Mouse (Mus musculus) lung, embryonic 15.5 days (tissue): Measurements from ENCODE around the gene Spag17. TPM values are rescaled to one million over a fixed set of nuclear protein-coding genes. Genes with fewer than 3 reads are reported as not detected.
"Not testable (repeated sequence)": the region's sequence is repeated elsewhere in the genome, so short reads cannot be mapped to it uniquely, and the experiment has no call there.

ENCODE experiments used
- ATAC-seq: fragments of 200-750 bp; cut with Nextera tagmentation; 2 replicates; pipeline ENCODE4 v1.8.0; 2017; ENCODE audit warnings: moderate number of reproducible peaks, borderline replicate concordance; ENCODE audit not compliant: low FRiP score, low TSS enrichment; ENCODE audit errors: extremely low read depth
- H3K27ac ChIP-seq: fragments of 300-500 bp; sonication (generic); 2 replicates; pipeline ENCODE4 v1.5.1; 2015; ENCODE audit warnings: moderate library complexity, mild to moderate bottlenecking, inconsistent platforms
- H3K27me3 ChIP-seq: fragments of 300-500 bp; sonication (generic); 2 replicates; pipeline ENCODE4 v1.6.1; 2015; ENCODE audit warnings: inconsistent platforms
- H3K36me3 ChIP-seq: fragments of 300-500 bp; sonication (generic); 2 replicates; pipeline ENCODE4 v1.6.1; 2015; ENCODE audit warnings: inconsistent platforms
- H3K4me1 ChIP-seq: fragments of 300-500 bp; sonication (generic); 2 replicates; pipeline ENCODE4 v1.6.1; 2015; ENCODE audit warnings: inconsistent platforms
- H3K4me2 ChIP-seq: fragments of 300-500 bp; sonication (generic); 2 replicates; pipeline ENCODE4 v1.6.1; 2015; ENCODE audit warnings: inconsistent platforms, mild to moderate bottlenecking, moderate library complexity
- H3K4me3 ChIP-seq: fragments of 300-500 bp; sonication (generic); 2 replicates; pipeline ENCODE4 v1.5.1; 2015; ENCODE audit warnings: mild to moderate bottlenecking, inconsistent platforms
- H3K9ac ChIP-seq: fragments of 300-500 bp; sonication (generic); 2 replicates; pipeline ENCODE4 v1.6.1; 2015; ENCODE audit warnings: inconsistent platforms
- H3K9me3 ChIP-seq: fragments of 300-500 bp; sonication (generic); 2 replicates; pipeline ENCODE4 v1.6.1; 2016; ENCODE audit warnings: inconsistent platforms
- WGBS: fragments of 180-500 bp; shearing (Covaris S2); methylation state at CpG from one replicate; pipeline ENCODE4 v1.1.7; 2015; 5-methylcytosine and 5-hydroxymethylcytosine counted together
- polyA plus RNA-seq: library from polyadenylated mRNA; unstranded; fragments of >200 nt; fragmentation: Nextera tagmentation; extraction: Ambion mirVana; gene quantifications from 2 replicates; pipeline ENCODE4 v1.2.1, GENCODE M21; 2015

Spag17 gene
- 3.0 and 4.0 TPM in 2 replicates for polyA plus RNA-seq

DNA sequence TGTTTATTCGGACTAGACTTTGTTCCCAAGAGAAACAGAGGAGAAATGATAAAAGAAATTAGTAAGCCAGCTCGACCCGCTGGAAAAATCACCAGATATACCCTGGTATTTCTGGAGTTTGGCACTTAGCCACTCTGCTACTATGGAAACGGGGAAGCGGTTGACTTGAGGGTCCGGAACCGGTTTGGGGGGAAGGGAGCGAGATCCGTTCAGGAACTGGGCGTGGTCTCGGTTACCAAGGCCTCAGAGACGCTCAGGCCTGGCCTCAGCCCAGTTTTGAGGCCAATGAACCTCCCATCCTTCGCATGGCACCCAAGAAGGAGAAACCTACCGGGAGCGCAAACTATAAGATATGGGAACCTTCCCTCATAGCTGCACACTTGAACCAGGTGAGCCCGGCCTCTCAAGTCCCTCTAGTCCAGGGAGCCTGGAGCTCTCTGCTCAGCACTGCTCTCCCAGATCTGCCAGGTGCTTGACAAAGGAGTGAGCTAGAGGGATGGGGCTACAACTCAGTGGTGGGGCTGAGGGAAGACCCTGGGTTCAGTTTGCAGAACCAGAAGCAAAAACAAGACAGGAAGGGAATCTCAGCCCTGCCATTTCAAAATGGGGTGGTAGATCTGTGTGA lies at the start of gene Spag17:
Gene Spag17 (plus strand): TSS at position 220 of the 625 bp plus-strand sequence.
- H3K4me1 ChIP-seq: peaks cover 14% of the 10 kb centered on the region; the same call in 1 of the 2 replicates
- ATAC-seq: peak; percentile 88
- WGBS: 18% methylated on average over 16 of the region's 16 CpGs
- no peak within 1 kb of the TSS for H3K9ac ChIP-seq
- no peaks in the 10 kb centered on the region for H3K36me3 ChIP-seq
- H3K27ac ChIP-seq: peak within 1 kb of the TSS; percentile 55; the same call in 1 of the 2 replicates
- H3K4me2 ChIP-seq: peak within 1 kb of the TSS; percentile 41
- no peaks in the 10 kb centered on the region for H3K27me3 ChIP-seq
- 0 out of 2 replicates have a peak within 1 kb of the TSS, but pooled peaks have one; percentile 12 for H3K4me3 ChIP-seq
- no peaks in the 10 kb centered on the region for H3K9me3 ChIP-seq

DNA sequence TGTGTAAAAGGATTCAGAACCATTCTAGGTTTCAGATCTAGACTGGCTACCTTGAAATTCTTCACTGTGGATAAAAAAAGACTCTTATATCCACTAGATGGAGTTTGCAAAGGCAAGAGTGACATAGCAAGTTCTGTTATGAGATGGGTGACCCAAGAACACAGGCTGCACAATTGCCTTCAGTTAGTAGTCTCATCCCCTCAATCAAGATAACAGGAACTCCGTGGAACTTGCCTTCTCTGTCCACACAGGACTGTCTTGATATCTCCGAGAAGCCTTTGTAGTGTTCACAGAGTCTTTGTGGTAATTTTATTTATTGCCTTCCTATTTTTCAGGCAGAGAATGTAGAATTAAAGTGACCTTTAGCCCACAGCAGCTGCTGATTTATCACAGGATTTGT lies 42.9 kb upstream of the Spag17 start:
- Histone ChIP-seq H3K4me3 (no peak overlapping the region), H3K27me3 (no peaks in the 10 kb centered on the region), H3K36me3 (no peaks in the 10 kb centered on the region), H3K4me2 (no peak overlapping the region), H3K4me1 (no peaks in the 10 kb centered on the region), H3K9ac (no peak overlapping the region), H3K27ac (no peak overlapping the region), H3K9me3 (no peaks in the 10 kb centered on the region)
- ATAC-seq: no peak
- WGBS: 28% methylated on average over 2 of the region's 2 CpGs

DNA sequence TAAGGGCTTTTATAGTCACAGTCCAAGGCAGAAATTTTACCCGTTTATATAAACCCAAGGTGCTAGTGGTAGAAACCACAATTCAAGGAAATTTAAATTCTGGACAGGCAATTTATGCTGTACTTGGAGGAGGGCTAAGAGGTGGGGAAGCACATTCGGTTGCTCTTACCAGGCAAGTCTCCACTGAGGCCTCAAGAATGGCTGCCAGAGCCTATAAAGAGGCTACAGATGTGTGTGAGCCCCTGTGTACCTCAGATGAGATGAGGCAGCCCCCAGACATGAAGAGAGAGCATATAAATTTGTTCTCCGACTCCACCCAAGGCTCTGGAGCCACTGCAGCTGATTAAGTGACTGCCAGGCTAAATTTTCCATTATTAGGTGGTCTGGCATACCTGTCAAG lies 42.4 kb upstream of the Spag17 start:
- no peak overlapping the region for H3K4me3 ChIP-seq
- no peaks in the 10 kb centered on the region for H3K4me1 ChIP-seq
- no peak overlapping the region for H3K9ac ChIP-seq
- H3K4me2 ChIP-seq: no peak overlapping the region
- H3K9me3 ChIP-seq: no peaks in the 10 kb centered on the region
- H3K27me3 ChIP-seq: no peaks in the 10 kb centered on the region
- no peak for ATAC-seq
- no peak overlapping the region for H3K27ac ChIP-seq
- no peaks in the 10 kb centered on the region for H3K36me3 ChIP-seq
- WGBS: 72% methylated on average over 3 of the region's 3 CpGs

DNA sequence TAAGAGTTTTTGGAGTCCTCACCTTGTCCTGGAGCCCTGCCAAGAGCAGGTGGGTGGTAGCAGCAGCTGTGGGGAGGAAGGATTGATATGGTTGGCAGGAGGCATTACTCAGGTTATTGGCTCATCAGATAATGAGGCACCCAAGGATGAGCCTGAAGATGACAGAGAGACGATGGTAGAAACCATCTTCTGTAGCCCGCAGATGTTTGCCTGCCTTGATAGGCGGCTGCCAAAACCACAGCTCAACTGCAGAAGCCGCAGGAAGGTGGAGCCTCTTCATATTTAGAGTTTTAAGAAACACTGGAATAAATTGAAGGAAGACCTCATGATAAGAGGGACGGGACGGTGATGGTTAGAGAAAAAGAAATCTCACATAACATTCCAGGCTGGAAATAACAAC lies 42.0 kb upstream of the Spag17 start:
- H3K27ac ChIP-seq: no peak overlapping the region
- H3K4me3 ChIP-seq: no peak overlapping the region
- no peaks in the 10 kb centered on the region for H3K9me3 ChIP-seq
- no peak for ATAC-seq
- H3K36me3 ChIP-seq: no peaks in the 10 kb centered on the region
- no peak overlapping the region for H3K4me2 ChIP-seq
- 74% methylated on average over 6 of the region's 6 CpGs for WGBS
- no peaks in the 10 kb centered on the region for H3K27me3 ChIP-seq
- H3K4me1 ChIP-seq: no peaks in the 10 kb centered on the region
- H3K9ac ChIP-seq: no peak overlapping the region

DNA sequence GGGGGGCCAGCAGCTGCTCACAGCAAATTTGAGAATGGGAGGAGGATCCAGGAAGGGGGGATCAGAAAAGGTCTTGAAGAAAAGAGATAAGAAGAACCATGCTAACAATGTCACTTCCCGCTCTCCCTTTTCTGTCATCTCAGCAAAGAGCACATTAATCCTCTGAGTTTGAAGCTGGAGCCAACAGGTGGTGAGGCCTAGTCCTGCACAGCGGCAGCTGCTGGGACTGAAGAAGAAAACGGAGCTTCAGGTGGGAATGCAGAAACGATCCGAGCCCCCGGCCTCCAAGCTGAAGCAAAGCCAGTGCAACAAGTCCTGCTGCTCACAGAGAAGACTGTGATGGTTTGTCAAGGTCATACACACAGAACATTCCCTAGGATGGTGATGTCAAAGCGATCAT lies 34.3 kb upstream of the Spag17 start:
- Histone ChIP-seq H3K27ac (no peak overlapping the region), H3K27me3 (no peaks in the 10 kb centered on the region), H3K9ac (no peak overlapping the region), H3K36me3 (no peaks in the 10 kb centered on the region), H3K4me1 (no peaks in the 10 kb centered on the region), H3K4me2 (no peak overlapping the region), H3K4me3 (no peak overlapping the region), H3K9me3 (no peaks in the 10 kb centered on the region)
- WGBS: 47% methylated on average over 7 of the region's 7 CpGs
- no peak for ATAC-seq

DNA sequence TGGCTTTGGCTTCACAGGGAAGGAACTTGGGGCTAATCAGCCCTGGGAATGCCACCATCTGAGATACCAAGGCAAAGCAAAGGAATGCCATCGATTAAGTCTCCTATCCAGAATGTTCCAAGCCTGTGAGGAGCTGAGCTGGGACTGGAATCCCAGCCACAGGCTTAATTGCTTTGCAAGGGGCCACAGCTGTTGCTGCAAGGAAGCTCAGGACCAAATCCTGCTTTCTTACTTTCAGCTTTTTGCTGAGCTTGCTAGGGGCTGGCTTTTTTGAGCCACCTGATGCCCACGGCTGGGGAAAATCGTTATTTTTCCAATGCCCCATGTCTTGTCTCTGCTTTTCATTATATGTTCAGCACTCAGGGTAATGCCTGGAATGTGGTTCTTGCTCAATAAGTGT lies 30.6 kb upstream of the Spag17 start:
- H3K4me2 ChIP-seq: no peak overlapping the region
- no peaks in the 10 kb centered on the region for H3K9me3 ChIP-seq
- no peaks in the 10 kb centered on the region for H3K4me1 ChIP-seq
- no peaks in the 10 kb centered on the region for H3K27me3 ChIP-seq
- H3K9ac ChIP-seq: no peak overlapping the region
- no peak for ATAC-seq
- H3K4me3 ChIP-seq: no peak overlapping the region
- H3K36me3 ChIP-seq: no peaks in the 10 kb centered on the region
- 74% methylated on average over 3 of the region's 3 CpGs for WGBS
- H3K27ac ChIP-seq: no peak overlapping the region

DNA sequence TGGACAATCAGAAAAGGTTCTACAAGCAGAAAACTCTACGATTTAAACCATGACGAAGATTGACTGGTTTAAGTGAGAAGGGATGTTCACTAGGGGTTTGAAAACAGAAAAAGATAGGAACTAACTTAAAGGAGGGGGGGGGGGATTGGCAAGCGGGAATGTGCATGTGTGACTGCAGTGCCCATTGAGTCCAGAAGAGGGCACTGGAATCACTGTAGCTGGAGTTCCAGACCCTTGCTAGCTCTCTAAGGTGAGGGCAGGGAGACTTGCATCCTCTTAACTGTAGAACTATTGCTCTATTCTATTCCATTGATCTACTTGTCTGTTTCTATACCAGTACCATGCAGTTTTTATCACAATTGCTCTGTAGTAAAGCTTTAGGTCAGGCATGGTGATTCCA lies 26.3 kb upstream of the Spag17 start:
- WGBS: 76% methylated on average over 3 of the region's 3 CpGs

DNA sequence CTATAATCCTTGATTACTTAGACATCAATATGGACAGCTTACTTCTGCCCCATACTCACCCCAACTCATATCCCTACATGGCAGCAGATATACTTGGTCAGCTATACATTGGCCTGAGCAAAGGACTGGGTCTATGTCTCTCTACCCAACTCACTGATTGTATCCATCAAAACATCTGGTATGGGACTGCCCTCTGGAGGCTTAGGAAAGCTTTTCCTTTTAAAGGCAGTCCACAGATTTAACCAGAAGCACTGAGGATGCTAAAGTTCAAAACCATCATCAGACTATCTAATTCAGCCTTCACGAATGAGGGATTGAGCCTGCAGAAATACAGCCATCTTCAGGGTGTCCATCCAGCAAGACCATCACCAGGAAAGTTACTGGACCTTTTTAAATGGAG lies 20.5 kb upstream of the Spag17 start:
- 75% methylated on average over 1 of the region's 1 CpGs for WGBS
- Histone ChIP-seq H3K9me3 (no peaks in the 10 kb centered on the region), H3K4me2 (no peak overlapping the region), H3K4me3 (no peak overlapping the region), H3K27me3 (no peaks in the 10 kb centered on the region), H3K4me1 (no peaks in the 10 kb centered on the region), H3K27ac (no peak overlapping the region), H3K36me3 (no peaks in the 10 kb centered on the region), H3K9ac (no peak overlapping the region)
- no peak for ATAC-seq

More for the DNA sequence above, 26.3 kb upstream of the Spag17 start:
- Histone ChIP-seq H3K4me3 (no peak overlapping the region), H3K4me2 (no peak overlapping the region), H3K9ac (no peak overlapping the region), H3K36me3 (no peaks in the 10 kb centered on the region), H3K4me1 (no peaks in the 10 kb centered on the region), H3K9me3 (no peaks in the 10 kb centered on the region), H3K27ac (no peak overlapping the region), H3K27me3 (no peaks in the 10 kb centered on the region)
- no peak for ATAC-seq

DNA sequence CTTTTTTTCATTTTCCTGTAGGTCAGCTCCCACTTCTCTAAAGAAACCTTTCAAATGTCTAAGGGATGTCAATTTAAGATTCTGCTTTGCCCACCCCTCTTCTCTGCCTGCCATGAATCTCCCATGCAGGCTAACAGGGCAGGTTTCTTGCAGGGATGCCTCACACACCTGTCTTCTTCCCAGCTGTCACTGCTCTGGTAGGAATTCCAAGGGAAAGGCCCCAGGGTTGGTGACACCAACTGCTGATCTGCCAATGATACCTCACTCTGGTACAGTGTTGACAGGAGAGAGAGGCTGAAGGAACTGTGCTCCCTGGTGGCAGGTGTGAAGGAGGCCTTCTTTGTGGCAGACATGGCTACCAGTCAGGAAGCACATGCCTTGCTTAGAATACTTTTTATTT lies 10.1 kb upstream of the Spag17 start:
- Histone ChIP-seq H3K4me1 (no peaks in the 10 kb centered on the region), H3K27me3 (no peaks in the 10 kb centered on the region), H3K9me3 (no peaks in the 10 kb centered on the region), H3K36me3 (no peaks in the 10 kb centered on the region), H3K4me3 (no peak overlapping the region), H3K27ac (no peak overlapping the region), H3K4me2 (no peak overlapping the region), H3K9ac (no peak overlapping the region)
- ATAC-seq: no peak

DNA sequence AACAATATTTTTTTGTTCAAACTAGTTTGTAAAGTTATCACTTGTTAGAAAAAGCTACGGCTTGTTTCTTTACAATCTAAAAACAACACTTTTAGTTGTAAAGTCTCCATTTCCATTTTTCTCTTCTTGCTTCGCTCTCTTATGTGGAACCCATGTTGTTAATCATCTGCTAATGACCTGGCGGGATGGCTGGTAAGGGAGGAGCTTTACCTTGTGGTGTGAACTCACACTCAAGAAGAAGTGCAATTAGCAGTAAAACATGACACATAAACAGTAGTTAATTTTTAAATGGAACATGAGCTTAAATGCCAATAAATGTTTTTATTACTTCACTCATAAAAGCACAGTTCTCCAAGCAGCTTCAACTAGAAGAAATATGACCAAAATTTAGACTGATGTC lies 3.7 kb upstream of the Spag17 start:
- Histone ChIP-seq H3K27ac (no peak overlapping the region), H3K9ac (no peak overlapping the region), H3K27me3 (no peaks in the 10 kb centered on the region), H3K4me2 (no peak overlapping the region), H3K4me1 (peaks cover 14% of the 10 kb centered on the region; the same call in 1 of the 2 replicates), H3K9me3 (no peaks in the 10 kb centered on the region), H3K36me3 (no peaks in the 10 kb centered on the region), H3K4me3 (no peak overlapping the region)
- WGBS: 81% methylated on average over 3 of the region's 3 CpGs
- no peak for ATAC-seq

DNA sequence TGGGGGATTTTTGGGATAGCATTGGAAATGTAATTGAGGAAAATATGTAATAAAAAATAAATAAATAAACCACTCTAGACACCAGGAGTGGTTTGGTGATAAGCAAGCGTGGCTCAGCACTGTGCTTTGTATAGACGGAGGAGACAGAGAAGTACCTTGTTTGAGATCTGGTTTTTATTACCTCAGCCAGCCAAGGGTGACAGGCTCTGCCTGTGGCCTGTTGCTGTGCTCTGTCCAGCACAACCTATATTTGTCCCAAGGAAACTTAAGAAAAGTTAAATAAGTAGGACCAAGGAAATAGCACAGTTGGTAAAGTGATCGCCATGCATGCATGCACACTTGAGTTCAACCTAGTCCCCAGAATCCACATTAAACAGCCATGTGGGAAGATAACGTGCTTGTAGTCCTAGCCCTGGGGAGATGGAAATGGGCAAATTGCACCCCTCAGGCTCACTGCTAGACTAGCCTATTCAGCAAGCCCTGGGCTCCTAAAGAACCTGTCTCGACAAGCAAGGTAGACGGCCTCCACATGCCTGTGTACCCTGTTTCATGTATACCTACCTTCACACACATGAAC lies 1.1 kb upstream of the Spag17 start:
- no peaks in the 10 kb centered on the region for H3K27me3 ChIP-seq

DNA sequence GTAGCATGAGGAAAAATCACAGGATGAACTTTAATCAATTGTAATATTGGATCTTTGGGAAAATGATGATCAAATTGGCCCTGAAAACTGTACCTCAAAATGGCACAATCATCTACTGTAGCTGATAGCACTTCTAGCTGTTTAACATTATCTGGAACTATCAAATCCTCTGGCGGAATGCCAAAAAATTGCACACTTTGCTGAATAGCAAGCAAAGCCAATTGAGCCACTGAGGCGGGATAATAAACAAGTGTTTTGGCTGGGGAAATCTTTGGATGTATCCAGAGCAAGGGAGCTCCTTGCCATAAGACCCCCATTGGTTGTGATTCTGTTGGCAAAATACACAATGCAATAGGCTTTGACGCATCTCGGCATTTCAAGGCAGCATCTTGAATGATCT lies 9.5 kb downstream of the Spag17 start:
- not testable (repeated sequence) for ATAC-seq, H3K4me3 ChIP-seq, H3K27ac ChIP-seq, H3K9ac ChIP-seq, H3K4me1 ChIP-seq, H3K9me3 ChIP-seq, H3K27me3 ChIP-seq, H3K36me3 ChIP-seq, H3K4me2 ChIP-seq
- 96% methylated on average over 4 of the region's 4 CpGs for WGBS

More for the DNA sequence above, 1.1 kb upstream of the Spag17 start:
- peaks cover 14% of the 10 kb centered on the region; the same call in 1 of the 2 replicates for H3K4me1 ChIP-seq
- no peaks in the 10 kb centered on the region for H3K9me3 ChIP-seq
- no peak overlapping the region for H3K4me2 ChIP-seq
- ATAC-seq: no peak
- WGBS: 76% methylated on average over 6 of the region's 6 CpGs
- H3K36me3 ChIP-seq: no peaks in the 10 kb centered on the region
- H3K4me3 ChIP-seq: no peak overlapping the region
- no peak overlapping the region for H3K9ac ChIP-seq
- H3K27ac ChIP-seq: no peak overlapping the region
